ENCODE assay signal across 9 mouse cellular contexts in the genomic region with DNA sequence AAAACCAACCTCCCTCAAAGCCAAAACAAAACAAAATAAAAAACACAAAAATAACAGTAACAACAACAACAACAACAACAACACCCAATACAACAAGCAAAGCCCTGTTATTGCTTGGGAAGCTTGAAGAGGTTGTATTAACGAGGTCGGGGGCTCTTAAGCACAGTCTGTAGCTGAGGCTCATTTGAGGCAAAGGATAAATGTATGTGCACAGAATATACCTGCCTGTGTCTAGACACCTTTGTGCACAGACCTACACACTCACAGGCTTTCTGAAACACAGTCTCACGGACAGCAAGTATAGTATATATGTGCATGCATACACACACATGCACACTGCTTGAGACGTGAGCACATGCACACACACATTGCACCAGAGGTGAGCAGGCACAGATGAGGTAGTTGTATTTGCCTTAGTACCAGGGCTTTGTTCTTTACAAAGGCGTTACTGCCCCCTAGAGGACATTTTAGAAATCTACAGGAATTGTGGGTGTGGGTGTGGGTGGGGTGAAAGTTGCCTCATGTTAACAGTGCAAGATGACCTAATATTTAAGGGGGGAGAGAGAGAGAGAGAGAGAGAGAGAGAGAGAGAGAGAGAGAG. TPM values are rescaled to one million over a fixed set of nuclear protein-coding genes. Genes with fewer than 3 reads are reported as not detected.
DNase-seq lines count a peak whose midpoint lies in the region; ATAC-seq and TF ChIP-seq lines count a peak whose summit lies in the region.
"Had no signal": no experiment of that assay in that cellular context is flagged by ENCODE, and none has a peak within 500 bp of the region (broad histone marks: within the 10 kb centered on the region; RNA-seq: fewer than 3 reads in every experiment).

No protein-coding gene starts in this region.

- H3K9ac ChIP-seq in forebrain, embryonic 14.5 days (ENCODE audit: low read length) = no peak overlapping the region
- no peak overlapping the region for H3K9ac ChIP-seq in intestine, postnatal 0 days (ENCODE audit: low read depth, low read length)
- no peak overlapping the region for H3K9ac ChIP-seq in lung, embryonic 16.5 days (ENCODE audit: low read length)

- no peak for DNase-seq in gastrocnemius, adult 2 months
- DNase-seq in gastrocnemius, postnatal 36 days = no peak
- DNase-seq in forebrain, embryonic 14.5 days (ENCODE audit: low spot score) = peak; percentile 76
- DNase-seq in retina, adult 2 months (ENCODE audit: low read depth, low spot score) = peak; percentile 51
- DNase-seq in right cerebral cortex, postnatal 25 days = no peak

- intact Hi-C loops in gastrocnemius, adult 2 months (cut with DNase I) = loop anchor here (5.0 kb wide), 2 partner anchors 80 to 110 kb away; no protein-coding TSS in a partner anchor
- intact Hi-C loops in gastrocnemius, postnatal 36 days (cut with DNase I) = loop anchor here (5.0 kb wide), 1 partner anchor 115 kb away; no protein-coding TSS in a partner anchor

- H3K27me3 ChIP-seq in forebrain, embryonic 14.5 days (replicated peaks; ENCODE audit: control insufficient read depth, insufficient read depth, low read length) = 0 out of 2 replicates have a peak, but pooled peaks cover 4% of the 10 kb centered on the region
- no peaks in the 10 kb centered on the region for H3K27me3 ChIP-seq in intestine, postnatal 0 days (replicated peaks; ENCODE audit: control insufficient read depth, insufficient read depth, low read length)
- peaks cover 20% of the 10 kb centered on the region for H3K27me3 ChIP-seq in lung, embryonic 16.5 days (ENCODE audit: control insufficient read depth, insufficient read depth, low read depth, low read length)

- H3K4me3 ChIP-seq in gastrocnemius, adult 2 months = no peak overlapping the region
- H3K4me3 ChIP-seq in forebrain, embryonic 14.5 days (ENCODE audit: low read depth, low read length) = no peak overlapping the region
- no peak overlapping the region for H3K4me3 ChIP-seq in intestine, postnatal 0 days (ENCODE audit: low read depth, low read length)
- no peak overlapping the region for H3K4me3 ChIP-seq in lung, embryonic 16.5 days (ENCODE audit: low read length)

- TF ChIP-seq CTCF in gastrocnemius, adult 2 months (IDR thresholded peaks at IDR 0.05) = peak; percentile 54
- peak; percentile 73 for TF ChIP-seq CTCF in intestine, postnatal 0 days (IDR thresholded peaks at IDR 0.05; ENCODE audit: low read depth)

- no peaks in the 10 kb centered on the region for H3K9me3 ChIP-seq in forebrain, embryonic 14.5 days (replicated peaks; ENCODE audit: control insufficient read depth, low read length)
- no peaks in the 10 kb centered on the region for H3K9me3 ChIP-seq in intestine, postnatal 0 days (ENCODE audit: control insufficient read depth)
- no peaks in the 10 kb centered on the region for H3K9me3 ChIP-seq in lung, embryonic 16.5 days (ENCODE audit: control insufficient read depth, low read length)

- ATAC-seq in activated CD4-positive, CD25-positive, alpha-beta regulatory T cell, adult 4 months = peak; percentile 79
- peak; percentile 84 for ATAC-seq in forebrain, embryonic 14.5 days
- peak; percentile 33; the same call in 1 of the 2 replicates for ATAC-seq in intestine, postnatal 0 days
- ATAC-seq in lung, embryonic 16.5 days (ENCODE audit: low read depth) = peak; percentile 69

- no peaks in the 10 kb centered on the region for H3K4me1 ChIP-seq in forebrain, embryonic 14.5 days (ENCODE audit: control insufficient read depth, insufficient read depth, low read length)
- H3K4me1 ChIP-seq in intestine, postnatal 0 days (replicated peaks; ENCODE audit: control insufficient read depth, insufficient read depth, low read length) = no peaks in the 10 kb centered on the region
- H3K4me1 ChIP-seq in lung, embryonic 16.5 days (replicated peaks; ENCODE audit: control insufficient read depth, insufficient read depth, low read length) = no peaks in the 10 kb centered on the region

- no peak overlapping the region for H3K4me2 ChIP-seq in forebrain, embryonic 14.5 days (ENCODE audit: low read length)
- H3K4me2 ChIP-seq in intestine, postnatal 0 days (replicated peaks; ENCODE audit: low read depth) = no peak overlapping the region
- H3K4me2 ChIP-seq in lung, embryonic 16.5 days (ENCODE audit: low read depth, low read length) = no peak overlapping the region

- H3K36me3 ChIP-seq in forebrain, embryonic 14.5 days (ENCODE audit: control insufficient read depth, insufficient read depth, low read length) = no peaks in the 10 kb centered on the region
- H3K36me3 ChIP-seq in intestine, postnatal 0 days (ENCODE audit: control insufficient read depth, insufficient read depth) = no peaks in the 10 kb centered on the region
- no peaks in the 10 kb centered on the region for H3K36me3 ChIP-seq in lung, embryonic 16.5 days (ENCODE audit: control insufficient read depth, insufficient read depth, low read length)

- 23% methylated on average over 5 of the region's 5 CpGs for WGBS in forebrain, embryonic 14.5 days
- WGBS in intestine, postnatal 0 days = 22% methylated on average over 5 of the region's 5 CpGs
- WGBS in lung, embryonic 16.5 days = 24% methylated on average over 5 of the region's 5 CpGs

- no peak overlapping the region for H3K27ac ChIP-seq in gastrocnemius, adult 2 months
- H3K27ac ChIP-seq in forebrain, embryonic 14.5 days (ENCODE audit: low read depth, low read length) = no peak overlapping the region
- H3K27ac ChIP-seq in intestine, postnatal 0 days (ENCODE audit: low read depth, low read length) = no peak overlapping the region
- no peak overlapping the region for H3K27ac ChIP-seq in lung, embryonic 16.5 days (ENCODE audit: low read length)
- H3K27ac ChIP-seq: macrophage had no signal

RNA-seq across cellular contexts. Expression of a gene that starts 10.4 kb away (rescaled TPM):
- total RNA-seq in gastrocnemius, adult 2 months (2021) = 10 to 100 TPM; 10.7 to 14.8 TPM
- total RNA-seq in gastrocnemius, postnatal 36 days (2021) = 10 to 100 TPM in 1 of 2 experiments, 1 to 10 TPM in 1; 9.1 to 11.4 TPM
- polyA plus RNA-seq in activated CD4-positive, CD25-positive, alpha-beta regulatory T cell, adult 4 months (2017; shearing (Covaris generic)) = 1 to 10 TPM; 9.2 to 9.9 TPM
- polyA plus RNA-seq in forebrain, embryonic 14.5 days (2014; fragmentation: Nextera tagmentation; extraction: Ambion mirVana) = 26.0 and 33.7 TPM in 2 replicates
- polyA plus RNA-seq in intestine, postnatal 0 days (2015; fragmentation: Nextera tagmentation; extraction: Ambion mirVana) = 6.5 and 6.6 TPM in 2 replicates
- 24.9 and 25.8 TPM in 2 replicates for polyA plus RNA-seq in lung, embryonic 16.5 days (2015; fragmentation: Nextera tagmentation; extraction: Ambion mirVana)

RNA-seq across cellular contexts. Expression of a gene that starts 15.9 kb away (rescaled TPM):
- total RNA-seq in gastrocnemius, adult 2 months (2021) = under 1 TPM in 1 of 2 experiments, not detected in 1; 0.39 TPM
- under 1 TPM; 0.28 to 0.84 TPM for total RNA-seq in gastrocnemius, postnatal 36 days (2021)
- polyA plus RNA-seq in activated CD4-positive, CD25-positive, alpha-beta regulatory T cell, adult 4 months (2017; shearing (Covaris generic)) = not detected
- 7.3 and 8.7 TPM in 2 replicates for polyA plus RNA-seq in forebrain, embryonic 14.5 days (2014; fragmentation: Nextera tagmentation; extraction: Ambion mirVana)
- polyA plus RNA-seq in intestine, postnatal 0 days (2015; fragmentation: Nextera tagmentation; extraction: Ambion mirVana) = 0.60 and 0.68 TPM in 2 replicates
- 3.0 and 3.1 TPM in 2 replicates for polyA plus RNA-seq in lung, embryonic 16.5 days (2015; fragmentation: Nextera tagmentation; extraction: Ambion mirVana)
- polyA plus RNA-seq: macrophage had no signal

RNA-seq across cellular contexts. Expression of a gene that starts 25.4 kb away (rescaled TPM):
- 1 to 10 TPM; 1.3 to 1.6 TPM for total RNA-seq in gastrocnemius, adult 2 months (2021)
- total RNA-seq in gastrocnemius, postnatal 36 days (2021) = 1 to 10 TPM; 1.6 to 2.3 TPM
- 10 to 100 TPM; 25.4 to 26.8 TPM for polyA plus RNA-seq in activated CD4-positive, CD25-positive, alpha-beta regulatory T cell, adult 4 months (2017; shearing (Covaris generic))
- polyA plus RNA-seq in forebrain, embryonic 14.5 days (2014; fragmentation: Nextera tagmentation; extraction: Ambion mirVana) = 25.4 and 29.9 TPM in 2 replicates
- polyA plus RNA-seq in intestine, postnatal 0 days (2015; fragmentation: Nextera tagmentation; extraction: Ambion mirVana) = 4.1 and 4.2 TPM in 2 replicates
- 13.9 and 15.3 TPM in 2 replicates for polyA plus RNA-seq in lung, embryonic 16.5 days (2015; fragmentation: Nextera tagmentation; extraction: Ambion mirVana)

Comparison
In these comparisons a context has a peak if more than half of its experiments do, and no peak if none do; other contexts are left out.
1. DNase-seq: peak in forebrain, embryonic 14.5 days (single experiment) and retina, adult 2 months (single experiment); none in gastrocnemius, adult 2 months (single experiment), gastrocnemius, postnatal 36 days (0 of 2) and right cerebral cortex, postnatal 25 days (single experiment).
2. ATAC-seq: peak in every context shown above with its lines; median percentile 84 in forebrain, embryonic 14.5 days; 79 in activated CD4-positive, CD25-positive, alpha-beta regulatory T cell, adult 4 months; 69 in lung, embryonic 16.5 days; 33 in intestine, postnatal 0 days.